Mouse (Mus musculus) liver, embryonic 16.5 days (tissue): ENCODE results near the gene Gimap5. TPM values are rescaled to one million over a fixed set of nuclear protein-coding genes. Genes with fewer than 3 reads are reported as not detected.

ENCODE experiments used
- ATAC-seq: fragments of 200-750 bp; cut with Nextera tagmentation; 2 replicates; pipeline ENCODE4 v1.8.0; 2017; ENCODE audit warnings: low read depth, mild to moderate bottlenecking, moderate number of reproducible peaks, moderate library complexity
- H3K27ac ChIP-seq: fragments of 300-500 bp; sonication (generic); 2 replicates; pipeline ENCODE4 v1.5.1; 2014; ENCODE audit warnings: mild to moderate bottlenecking, low read length
- H3K27me3 ChIP-seq: fragments of 300-500 bp; sonication (generic); 2 replicates; pipeline ENCODE4 v1.6.1; 2014; ENCODE audit warnings: low read depth, low read length, mixed read lengths; ENCODE audit not compliant: control insufficient read depth, insufficient read depth
- H3K36me3 ChIP-seq: fragments of 300-500 bp; sonication (generic); 2 replicates; pipeline ENCODE4 v1.6.1; 2014; ENCODE audit warnings: mild to moderate bottlenecking; ENCODE audit not compliant: control insufficient read depth, insufficient read depth
- H3K4me1 ChIP-seq: fragments of 300-500 bp; sonication (generic); 2 replicates; pipeline ENCODE4 v1.6.1; 2014; ENCODE audit warnings: low read depth, low read length, mixed read lengths; ENCODE audit not compliant: control insufficient read depth
- H3K4me2 ChIP-seq: fragments of 300-500 bp; sonication (generic); 2 replicates; pipeline ENCODE4 v1.6.1; 2014; ENCODE audit warnings: low read depth, low read length, mixed read lengths
- H3K4me3 ChIP-seq: fragments of 300-500 bp; sonication (generic); 2 replicates; pipeline ENCODE4 v1.5.1; 2014; ENCODE audit warnings: low read depth, mild to moderate bottlenecking, low read length
- H3K9ac ChIP-seq: fragments of 300-500 bp; sonication (generic); 2 replicates; pipeline ENCODE4 v1.6.1; 2014; ENCODE audit warnings: low read depth, low read length
- H3K9me3 ChIP-seq: fragments of 300-500 bp; sonication (generic); replicated peaks from 2 replicates; pipeline ENCODE4 v1.6.1; 2016; ENCODE audit warnings: low read length; ENCODE audit not compliant: control insufficient read depth
- WGBS: fragments of 180-500 bp; shearing (Covaris S2); extraction: QIAGEN DNeasy Blood & Tissue Kit; methylation state at CpG from one replicate; pipeline ENCODE4 v1.1.7; 2014; ENCODE audit not compliant: insufficient replicate concordance; 5-methylcytosine and 5-hydroxymethylcytosine counted together
- polyA plus RNA-seq: library from polyadenylated mRNA; unstranded; fragments of >200 nt; fragmentation: Nextera tagmentation; extraction: Ambion mirVana; gene quantifications from 2 replicates; pipeline ENCODE4 v1.2.1, GENCODE M21; 2015

The Gimap5 gene
- polyA plus RNA-seq, 1 experiment from 2014 or later: 2.5 TPM

DNA sequence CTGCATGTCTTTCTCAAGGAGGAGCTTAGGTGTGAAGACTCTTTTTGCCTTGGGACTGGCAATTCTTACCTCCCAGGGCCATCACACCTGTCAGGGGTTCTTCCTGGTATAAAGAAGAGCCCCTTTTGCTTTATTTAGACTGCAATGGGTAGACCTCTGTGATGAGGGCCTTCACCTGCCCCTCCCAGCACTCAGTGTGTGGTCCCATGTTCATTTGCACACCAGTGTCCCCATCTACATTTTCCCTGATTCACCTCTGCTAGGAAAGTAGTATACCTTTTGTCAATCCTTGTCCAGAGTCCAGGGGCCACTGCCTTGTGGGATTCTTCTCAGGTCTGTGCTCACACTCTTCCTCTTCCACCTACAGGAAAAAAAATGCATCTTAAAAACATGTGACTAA, 41.9 kb upstream of the Gimap5 start:
- no peak for ATAC-seq
- Histone ChIP-seq H3K36me3 (no peaks in the 10 kb centered on the region), H3K4me1 (no peaks in the 10 kb centered on the region; the same call in 1 of the 2 replicates), H3K9ac (no peak overlapping the region), H3K27me3 (no peaks in the 10 kb centered on the region), H3K27ac (no peak overlapping the region), H3K4me2 (no peak overlapping the region), H3K9me3 (no peaks in the 10 kb centered on the region), H3K4me3 (no peak overlapping the region)

DNA sequence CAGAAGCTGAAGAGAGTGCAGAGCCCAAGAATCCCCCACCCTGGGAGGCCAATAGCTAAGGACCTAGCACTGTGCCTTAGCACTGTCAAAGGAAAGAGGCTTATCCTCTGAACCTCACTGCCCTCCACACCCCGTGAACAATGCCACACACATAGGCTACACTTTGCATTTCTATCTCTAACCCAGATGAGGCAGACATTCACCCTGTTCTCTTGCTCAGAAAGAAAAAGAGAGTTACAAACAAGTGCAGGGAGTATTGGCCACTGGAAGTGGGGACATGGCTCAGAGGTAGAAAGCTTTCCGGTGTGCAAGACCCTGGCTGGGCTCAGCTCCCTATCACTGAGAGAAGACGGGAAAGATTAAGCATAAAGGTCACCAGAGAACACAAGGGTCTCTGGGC, 39.9 kb upstream of the Gimap5 start:
- H3K27ac ChIP-seq: no peak overlapping the region
- no peaks in the 10 kb centered on the region for H3K4me1 ChIP-seq
- H3K27me3 ChIP-seq: no peaks in the 10 kb centered on the region
- H3K4me3 ChIP-seq: no peak overlapping the region
- no peaks in the 10 kb centered on the region for H3K9me3 ChIP-seq
- ATAC-seq: no peak
- 24% methylated on average over 3 of the region's 3 CpGs for whole genome bisulfite sequencing
- no peak overlapping the region for H3K9ac ChIP-seq
- H3K36me3 ChIP-seq: no peaks in the 10 kb centered on the region
- 0 out of 2 replicates have a peak overlapping the region, but pooled peaks have one; percentile 5 for H3K4me2 ChIP-seq

DNA sequence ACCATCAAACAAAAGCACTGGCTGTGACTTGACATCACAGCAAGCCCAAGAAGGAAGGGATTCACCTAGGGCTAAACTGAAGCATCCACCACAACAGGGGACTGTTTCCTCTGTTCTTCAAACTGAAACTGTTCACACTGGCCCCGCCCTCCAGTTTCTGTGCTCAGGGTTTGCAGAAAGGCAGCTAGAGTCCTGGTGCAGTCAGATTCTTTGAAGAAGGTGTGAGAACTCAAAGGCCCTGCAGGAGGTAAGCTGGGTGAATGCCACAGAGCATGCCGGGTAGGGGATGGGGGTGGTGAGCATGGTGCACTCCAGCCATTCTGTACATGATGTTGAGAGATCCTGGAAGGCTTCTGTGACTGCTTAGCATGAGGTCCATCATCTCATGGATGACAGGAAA, 27.5 kb upstream of the Gimap5 start, which contains the start of the genes Gm28053 and Gimap7:
Gm28053 (plus strand) TSS at position 153 of the 400 bp plus-strand sequence.
Gimap7 (plus strand) TSS at position 167 of the 400 bp plus-strand sequence.
- WGBS: 31% methylated on average over 2 of the region's 2 CpGs
- Histone ChIP-seq H3K36me3 (no peaks in the 10 kb centered on the region), H3K4me3 (no peak within 1 kb of the TSS), H3K27ac (no peak within 1 kb of the TSS), H3K9ac (no peak within 1 kb of the TSS), H3K4me1 (no peaks in the 10 kb centered on the region), H3K9me3 (no peaks in the 10 kb centered on the region), H3K27me3 (no peaks in the 10 kb centered on the region), H3K4me2 (no peak within 1 kb of the TSS)
- no peak for ATAC-seq

DNA sequence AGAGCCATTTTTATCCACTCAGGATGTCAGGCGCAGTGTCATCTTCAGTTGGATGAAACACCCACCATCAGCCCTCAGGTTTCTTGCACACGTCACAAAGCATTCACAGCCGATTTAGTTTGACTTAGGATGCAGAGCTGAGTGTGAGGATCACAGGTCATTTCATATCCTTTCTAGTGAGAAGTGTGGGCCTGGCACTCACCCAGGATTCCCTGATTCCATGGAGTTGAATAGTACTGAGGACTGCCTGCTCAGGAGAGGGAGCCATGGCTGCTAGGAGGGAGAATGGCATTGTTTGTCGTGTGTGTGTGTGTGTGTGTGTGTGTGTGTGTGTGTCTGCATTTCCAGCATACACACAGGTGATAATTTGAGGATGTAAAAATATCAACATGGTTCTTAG, 25.7 kb upstream of the Gimap5 start:
- 75% methylated on average over 4 of the region's 4 CpGs for WGBS
- Histone ChIP-seq H3K9ac (no peak overlapping the region), H3K9me3 (no peaks in the 10 kb centered on the region)

DNA sequence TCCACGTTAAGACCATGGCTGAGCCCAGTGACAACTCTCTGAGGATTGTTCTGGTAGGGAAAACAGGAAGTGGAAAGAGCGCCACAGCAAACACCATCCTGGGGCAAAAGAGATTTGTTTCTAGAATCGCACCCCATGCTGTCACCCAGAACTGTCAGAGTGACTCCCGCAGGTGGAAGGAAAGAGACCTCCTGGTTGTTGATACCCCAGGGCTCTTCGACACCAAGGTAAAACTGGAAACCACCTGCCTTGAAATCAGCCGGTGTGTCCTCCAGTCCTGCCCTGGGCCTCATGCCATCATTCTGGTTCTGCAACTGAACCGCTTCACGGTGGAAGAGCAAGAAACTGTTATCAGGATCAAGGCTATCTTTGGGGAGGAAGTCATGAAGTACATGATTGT, 22.5 kb upstream of the Gimap5 start:
- WGBS: 50% methylated on average over 8 of the region's 8 CpGs
- no peak overlapping the region for H3K27ac ChIP-seq
- no peak overlapping the region for H3K4me3 ChIP-seq
- H3K4me2 ChIP-seq: no peak overlapping the region
- H3K9me3 ChIP-seq: no peaks in the 10 kb centered on the region
- no peak overlapping the region for H3K9ac ChIP-seq
- H3K36me3 ChIP-seq: no peaks in the 10 kb centered on the region
- H3K27me3 ChIP-seq: no peaks in the 10 kb centered on the region
- no peak for ATAC-seq
- H3K4me1 ChIP-seq: no peaks in the 10 kb centered on the region

More for the DNA sequence above, 25.7 kb upstream of the Gimap5 start:
- ATAC-seq: no peak
- H3K4me2 ChIP-seq: no peak overlapping the region
- no peaks in the 10 kb centered on the region for H3K36me3 ChIP-seq
- no peaks in the 10 kb centered on the region for H3K4me1 ChIP-seq
- no peak overlapping the region for H3K27ac ChIP-seq
- no peaks in the 10 kb centered on the region for H3K27me3 ChIP-seq
- no peak overlapping the region for H3K4me3 ChIP-seq

DNA sequence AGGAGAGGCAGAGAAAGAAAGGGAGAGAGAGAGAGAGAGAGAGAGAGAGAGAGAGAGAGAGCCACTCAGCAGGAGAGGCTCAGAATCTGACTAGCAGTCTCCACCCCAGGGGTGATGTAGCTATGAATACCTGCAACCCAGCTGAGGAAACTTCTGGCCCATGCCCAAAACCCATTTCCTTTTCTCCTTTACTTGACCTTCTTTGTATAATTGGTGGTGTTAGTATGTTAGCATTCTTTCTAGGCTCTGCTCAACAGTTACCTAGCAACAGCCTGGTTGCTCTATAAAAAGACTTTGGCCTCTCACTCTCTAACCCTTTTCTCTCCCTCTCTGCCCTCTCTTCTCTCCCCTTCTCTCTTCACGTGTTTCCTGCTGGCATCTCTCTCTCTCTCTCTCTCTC, 20.5 kb upstream of the Gimap5 start:
- no peaks in the 10 kb centered on the region for H3K27me3 ChIP-seq
- H3K36me3 ChIP-seq: no peaks in the 10 kb centered on the region
- H3K4me2 ChIP-seq: no peak overlapping the region
- no peaks in the 10 kb centered on the region for H3K9me3 ChIP-seq
- no peak overlapping the region for H3K9ac ChIP-seq
- ATAC-seq: no peak
- no peak overlapping the region for H3K4me3 ChIP-seq
- 5% methylated on average over 1 of the region's 1 CpGs for WGBS
- no peak overlapping the region for H3K27ac ChIP-seq
- no peaks in the 10 kb centered on the region for H3K4me1 ChIP-seq

DNA sequence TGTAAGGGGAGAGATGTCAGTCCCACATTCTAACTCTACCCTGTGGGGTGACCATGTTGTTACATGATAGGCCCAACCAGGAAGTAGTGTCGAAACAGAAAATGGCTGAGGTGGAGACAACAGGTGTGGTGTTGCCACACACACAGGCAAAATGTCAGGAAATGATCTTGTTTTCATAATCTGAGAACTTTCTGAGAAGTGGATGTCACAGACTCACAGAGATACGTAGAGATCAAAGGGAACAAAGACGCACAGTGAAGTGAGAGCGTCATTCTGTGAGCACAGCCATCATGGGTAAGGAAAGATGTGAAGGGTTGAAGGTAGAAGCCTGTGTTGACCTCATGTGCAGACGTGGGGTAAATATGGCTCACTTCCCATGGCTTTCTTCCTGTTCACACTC, 18.2 kb upstream of the Gimap5 start:
- Histone ChIP-seq H3K4me1 (no peaks in the 10 kb centered on the region), H3K36me3 (no peaks in the 10 kb centered on the region), H3K9ac (no peak overlapping the region), H3K4me2 (no peak overlapping the region), H3K27me3 (no peaks in the 10 kb centered on the region), H3K9me3 (no peaks in the 10 kb centered on the region), H3K4me3 (no peak overlapping the region), H3K27ac (no peak overlapping the region)
- ATAC-seq: no peak
- WGBS: 66% methylated on average over 5 of the region's 5 CpGs

DNA sequence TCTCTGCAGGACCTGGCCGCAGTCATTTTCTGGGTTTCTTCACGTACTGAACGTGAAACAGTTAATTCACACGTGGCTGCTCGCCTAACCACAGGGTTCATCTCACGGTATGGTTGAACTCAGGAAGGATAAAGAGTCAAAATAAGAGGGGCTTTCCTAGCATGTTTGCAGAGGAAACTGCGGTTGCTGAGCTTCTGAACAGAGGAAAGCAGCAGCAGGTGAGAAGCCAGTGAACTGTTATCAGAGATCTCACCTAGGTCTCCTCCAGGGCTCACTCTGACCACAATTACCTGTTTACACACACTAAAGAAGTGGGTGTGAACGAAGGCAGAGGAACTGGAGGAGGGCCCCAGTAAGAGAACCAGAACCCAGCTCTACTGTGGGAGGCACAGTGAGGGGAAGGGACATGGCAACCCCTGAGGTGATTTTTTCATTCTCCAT, 13.1 kb upstream of the Gimap5 start:
- no peaks in the 10 kb centered on the region for H3K4me1 ChIP-seq
- H3K27ac ChIP-seq: no peak overlapping the region
- H3K9me3 ChIP-seq: no peaks in the 10 kb centered on the region
- no peaks in the 10 kb centered on the region for H3K27me3 ChIP-seq
- H3K36me3 ChIP-seq: no peaks in the 10 kb centered on the region
- no peak overlapping the region for H3K4me2 ChIP-seq
- no peak for ATAC-seq
- H3K9ac ChIP-seq: no peak overlapping the region
- no peak overlapping the region for H3K4me3 ChIP-seq
- 13% methylated on average over 8 of the region's 8 CpGs for WGBS

DNA sequence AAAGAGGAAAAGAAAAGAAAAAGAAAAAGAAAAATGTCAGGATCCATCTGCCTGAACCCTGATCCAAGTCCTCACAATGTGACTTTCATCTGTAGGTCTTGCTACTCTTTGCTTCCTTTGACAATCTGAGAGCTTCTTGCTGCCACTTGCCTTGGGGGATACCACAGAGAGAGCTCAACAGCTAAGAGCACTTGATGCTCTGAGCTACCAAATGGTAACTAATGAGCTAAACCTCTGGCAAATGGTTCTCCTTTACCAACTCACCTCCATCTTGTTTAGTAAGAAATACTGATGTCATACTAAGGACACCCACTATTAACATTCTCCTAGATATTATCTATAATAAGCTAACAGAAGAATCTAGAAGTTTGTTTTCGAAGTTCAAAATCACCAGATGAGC, 12.3 kb upstream of the Gimap5 start:
- H3K4me3 ChIP-seq: no peak overlapping the region
- no peaks in the 10 kb centered on the region for H3K4me1 ChIP-seq
- H3K27ac ChIP-seq: no peak overlapping the region
- no peaks in the 10 kb centered on the region for H3K36me3 ChIP-seq
- H3K9me3 ChIP-seq: no peaks in the 10 kb centered on the region
- H3K9ac ChIP-seq: no peak overlapping the region
- no peak for ATAC-seq
- WGBS: 63% methylated on average over 1 of the region's 1 CpGs
- H3K4me2 ChIP-seq: no peak overlapping the region
- no peaks in the 10 kb centered on the region for H3K27me3 ChIP-seq
